Mouse (Mus musculus) kidney, adult 9 months (tissue): ENCODE results near the gene Olfr472.
"Not testable (repeated sequence)": the region's sequence is repeated elsewhere in the genome, so short reads cannot be mapped to it uniquely, and the experiment has no call there.

Source experiments
- DNase-seq: peaks from one replicate; pipeline ENCODE4 v3.0.0; 2022

The Olfr472 gene

GRCm38 (mm10) chr7:107897602-107898001 is at the start of gene Olfr472:
TSS of gene Olfr472 (plus strand) at chr7:107897902.
- no peak for DNase-seq

GRCm38 (mm10) chr7:107930146-107930545 is 32.4 kb downstream of the Olfr472 start, which contains the start of gene Olfr473:
TSS of gene Olfr473 (plus strand) at chr7:107930446.
- no peak for DNase-seq

GRCm38 (mm10) chr7:107952539-107952938 is 54.8 kb downstream of the Olfr472 start:
- DNase-seq = not testable (repeated sequence)

GRCm38 (mm10) chr7:107954343-107954742 is 56.6 kb downstream of the Olfr472 start, which contains the start of gene Olfr474:
TSS of gene Olfr474 (plus strand) at chr7:107954643.
- DNase-seq = no peak
